Mouse (Mus musculus) CH12.LX (cell line): ENCODE results near the gene Hist1h4f. TPM values are rescaled to one million over a fixed set of nuclear protein-coding genes. Genes with fewer than 3 reads are reported as not detected.

Experiments
- DNase-seq: peaks from one replicate; pipeline ENCODE4 v3.0.0-alpha.2; 2013; ENCODE audit errors: extremely low read depth
- H3K27ac ChIP-seq: 2 replicates; pipeline ENCODE4 v1.5.1; 2012; ENCODE audit warnings: low read depth, mild to moderate bottlenecking, control low read depth, moderate library complexity; ENCODE audit not compliant: insufficient read depth
- H3K27me3 ChIP-seq: replicated peaks from 2 replicates; pipeline ENCODE3; 2012; ENCODE audit warnings: inconsistent platforms
- H3K36me3 ChIP-seq, 2 experiments: replicated peaks in 1 of 2; 2 replicates each; pipeline versions ENCODE3 to v1.6.1; 2012; ENCODE audit warnings: inconsistent platforms in 1 of 2, low read length in 1 of 2, mild to moderate bottlenecking in 1 of 2, mixed read lengths in 1 of 2, moderate library complexity in 1 of 2; ENCODE audit not compliant: control insufficient read depth in 1 of 2, insufficient read depth in 1 of 2
- H3K4me1 ChIP-seq, 2 experiments: 2 replicates each; pipeline ENCODE4 v1.6.1; 2012; ENCODE audit warnings: inconsistent platforms in 1 of 2, moderate library complexity in 1 of 2; ENCODE audit not compliant: insufficient read depth in 2 of 2, control insufficient read depth in 1 of 2
- H3K4me2 ChIP-seq: 2 replicates; pipeline ENCODE4 v1.6.1; 2012; ENCODE audit warnings: low read depth, mild to moderate bottlenecking, control low read depth; ENCODE audit not compliant: poor library complexity, insufficient read depth, severe bottlenecking
- H3K4me3 ChIP-seq, 3 experiments: fragments of 150-350 bp in 1 of 3; sonication (generic) in 1 of 3; replicated peaks in 1 of 3; 2 replicates each; pipeline versions ENCODE3 to v1.5.1; 2011 to 2012; ENCODE audit warnings: low read depth in 2 of 3, low read length in 2 of 3, mild to moderate bottlenecking in 2 of 3, moderate library complexity in 2 of 3, control low read depth in 1 of 3, improper control_type of control experiment in 1 of 3, inconsistent platforms in 1 of 3, mixed read lengths in 1 of 3; ENCODE audit not compliant: poor library complexity in 1 of 3
- H3K79me2 ChIP-seq: replicated peaks from 2 replicates; pipeline ENCODE4 v1.6.1; 2012; ENCODE audit warnings: mild to moderate bottlenecking, moderate library complexity; ENCODE audit not compliant: control insufficient read depth, poor library complexity, insufficient read depth, severe bottlenecking; ENCODE audit errors: extremely low read depth
- H3K9ac ChIP-seq: 2 replicates; pipeline ENCODE4 v1.6.1; 2012; ENCODE audit warnings: low read depth, mild to moderate bottlenecking, control low read depth, moderate library complexity; ENCODE audit not compliant: insufficient read depth
- H3K9me3 ChIP-seq: replicated peaks from 2 replicates; pipeline ENCODE3; 2012; ENCODE audit warnings: low read length, inconsistent platforms, mixed read lengths
- BHLHE40 ChIP-seq: IDR thresholded peaks from 2 replicates; pipeline ENCODE4 v1.6.1; 2011; ENCODE audit warnings: mild to moderate bottlenecking, low read depth, low read length, improper control_type of control experiment
- CTCF ChIP-seq, 2 experiments: IDR thresholded peaks in 1 of 2; conservative IDR thresholded peaks in 1 of 2; 2 replicates each; pipeline ENCODE4 v1.5.1; 2011 to 2012; ENCODE audit warnings: low read depth in 2 of 2, low read length in 2 of 2, improper control_type of control experiment in 1 of 2, inconsistent platforms in 1 of 2, mild to moderate bottlenecking in 1 of 2, moderate library complexity in 1 of 2
- ELF1 ChIP-seq: IDR thresholded peaks from 2 replicates; pipeline ENCODE4 v1.6.1; 2014; ENCODE audit warnings: low read depth, mild to moderate bottlenecking, inconsistent platforms, low read length, improper control_type of control experiment
- IRF4 ChIP-seq: IDR thresholded peaks from 2 replicates; pipeline ENCODE4 v1.6.1; 2014; ENCODE audit warnings: low read depth, mild to moderate bottlenecking, inconsistent platforms, low read length, improper control_type of control experiment
- JUN ChIP-seq: IDR thresholded peaks from 2 replicates; pipeline ENCODE4 v1.6.1; 2011; ENCODE audit warnings: low read depth, mild to moderate bottlenecking, low read length, improper control_type of control experiment, moderate library complexity; ENCODE audit not compliant: insufficient read depth
- MAFK ChIP-seq: IDR thresholded peaks from 2 replicates; pipeline ENCODE4 v1.6.1; 2011; ENCODE audit warnings: low read length, improper control_type of control experiment; ENCODE audit not compliant: insufficient replicate concordance
- MAX ChIP-seq: IDR thresholded peaks from 2 replicates; pipeline ENCODE4 v1.6.1; 2011; ENCODE audit warnings: low read length, improper control_type of control experiment
- MXI1 ChIP-seq: IDR thresholded peaks from 2 replicates; pipeline ENCODE4 v1.6.1; 2011; ENCODE audit warnings: mild to moderate bottlenecking, low read depth, low read length, improper control_type of control experiment
- MYC ChIP-seq: IDR thresholded peaks from 2 replicates; pipeline ENCODE4 v1.6.1; 2011; ENCODE audit warnings: low read depth, mild to moderate bottlenecking, improper control_type of control experiment, low read length
- PAX5 ChIP-seq: IDR thresholded peaks from 2 replicates; pipeline ENCODE4 v1.6.1; 2012; ENCODE audit warnings: low read length, inconsistent platforms, mixed read lengths
- RAD21 ChIP-seq: IDR thresholded peaks from 2 replicates; pipeline ENCODE4 v1.6.1; 2011; ENCODE audit warnings: low read depth, mild to moderate bottlenecking, low read length, improper control_type of control experiment, moderate library complexity
- UBTF ChIP-seq: IDR thresholded peaks from 2 replicates; pipeline ENCODE4 v1.6.1; 2012; ENCODE audit warnings: low read depth, mild to moderate bottlenecking, inconsistent platforms, low read length, improper control_type of control experiment, moderate library complexity
- USF1 ChIP-seq: IDR thresholded peaks from 2 replicates; pipeline ENCODE4 v1.6.1; 2014; ENCODE audit warnings: low read depth, mild to moderate bottlenecking, inconsistent platforms, low read length, improper control_type of control experiment
- ZKSCAN1 ChIP-seq: IDR thresholded peaks from 2 replicates; pipeline ENCODE4 v1.6.1; 2012; ENCODE audit warnings: low read depth, inconsistent platforms, low read length, improper control_type of control experiment, borderline replicate concordance
- dilution Hi-C: fragments of 300-500 bp; cut with MboI; formaldehyde crosslinking; loops from 2 replicates; pipeline ENCODE4 v1.14.3; 2020; ENCODE audit warnings: low sequenced_read_pairs; ENCODE audit not compliant: extremely low pct_unique_long_range_greater_than_20kb, extremely low pct_ligation_motif_present
- in situ Hi-C: fragments of 300-500 bp; cut with MboI; formaldehyde crosslinking; loops from 3 replicates; pipeline ENCODE4 v1.14.3; 2019; ENCODE audit warnings: low sequenced_read_pairs, low pct_ligation_motif_present, low pct_unique_long_range_greater_than_20kb, mixed read lengths
- polyA plus RNA-seq: library from polyadenylated mRNA; unstranded; fragments of >175 nt; gene quantifications from 2 replicates; pipeline ENCODE4 v1.2.1, GENCODE M21; 2012; ENCODE audit warnings: low read depth; ENCODE audit not compliant: insufficient read length
- total RNA-seq, 2 experiments: library from RNA; depleted of rRNA; stranded (reverse); fragments of 300-350 nt in 1 of 2; fragments of >200 nt in 1 of 2; gene quantifications; 2 replicates each; pipeline ENCODE4 v1.2.3; 2012 to 2014

The Hist1h4f gene
- total and polyA plus RNA-seq, 3 experiments = 9.0 to 4,902 (median 27.1) TPM

DNA sequence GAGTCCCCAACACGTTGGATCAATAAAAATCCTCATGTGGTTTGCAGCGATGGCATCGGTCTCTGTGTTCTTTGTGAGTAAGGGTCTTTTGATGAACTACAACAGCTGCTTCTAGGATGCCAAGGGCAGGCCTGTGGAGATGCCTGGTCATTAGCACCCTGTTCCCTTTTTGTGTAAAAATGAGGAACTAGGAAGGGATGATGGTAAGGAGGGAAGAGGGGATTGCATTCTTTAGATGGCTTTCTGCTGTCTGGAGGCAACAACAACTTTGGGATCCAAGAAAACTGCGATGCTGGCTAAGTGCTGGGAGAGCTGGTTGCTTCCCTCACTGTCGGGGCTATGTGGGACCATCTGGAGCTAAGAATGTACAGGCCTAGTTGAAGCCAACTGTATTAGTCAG lies 13.2 kb downstream of the Hist1h4f start:
- Histone ChIP-seq H3K79me2 (no peaks in the 10 kb centered on the region), H3K9ac (peak overlapping the region; percentile 48), H3K27ac (peak overlapping the region; percentile 56), H3K36me3 (no peaks in the 10 kb centered on the region), H3K4me1 (peaks cover 7 to 48% of the 10 kb centered on the region in 2 experiments; a peak in 3 of 4 replicates), H3K27me3 (no peaks in the 10 kb centered on the region), H3K4me2 (peak overlapping the region; percentile 46), H3K4me3 (peak overlapping the region in 2 of 3 experiments; percentile 18 to 25), H3K9me3 (no peaks in the 10 kb centered on the region)
- in situ Hi-C loops = no loop called here
- TF ChIP-seq ZKSCAN1 (no peak), BHLHE40 (no peak), USF1 (no peak), CTCF (conservative IDR thresholded peaks at IDR 0.05 in 1 of 2, IDR thresholded peaks at IDR 0.05 in 1 of 2; ENCODE audit: low read depth in 2 of 2, low read length in 2 of 2) (no peak), JUN (no peak)
- DNase-seq = no peak
- dilution Hi-C loops = no loop called here

DNA sequence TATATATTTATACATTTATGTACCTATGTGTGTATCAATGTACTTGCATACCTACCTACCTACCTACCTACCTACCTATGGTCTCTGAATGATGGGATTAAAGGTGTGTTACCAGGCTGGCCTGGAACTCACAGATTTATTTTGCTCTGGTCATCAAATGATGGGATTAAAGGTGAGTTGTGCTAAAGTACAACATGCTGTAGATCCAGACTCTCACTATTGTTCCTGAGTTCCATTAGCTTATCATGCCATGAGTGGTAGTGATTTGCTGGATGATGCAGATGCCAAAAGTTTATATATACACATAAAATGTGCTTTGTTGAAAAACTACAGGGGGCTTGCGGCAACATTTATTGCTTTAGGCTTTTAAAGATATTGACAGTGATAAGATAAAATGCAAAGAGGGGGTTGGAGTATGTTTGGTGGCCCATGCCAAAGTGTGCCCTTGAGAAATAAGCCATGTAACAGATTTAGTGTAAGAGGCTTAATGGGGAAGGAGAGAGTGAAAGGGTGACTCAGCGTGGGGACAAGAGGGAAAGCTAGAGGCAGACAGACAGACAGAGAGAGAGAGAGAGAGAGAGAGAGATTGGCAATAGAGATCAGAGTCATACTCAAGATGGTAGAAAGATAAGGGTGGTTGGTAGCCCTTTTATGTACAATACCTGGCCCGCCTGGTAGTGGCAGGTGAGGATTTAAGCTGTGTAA lies 14.3 kb downstream of the Hist1h4f start:
- peak overlapping the region in 1 of 3 experiments; percentile 55 for H3K4me3 ChIP-seq
- in situ Hi-C loops = no loop called here
- peak overlapping the region; percentile 95 for H3K9ac ChIP-seq
- H3K9me3 ChIP-seq = no peaks in the 10 kb centered on the region
- no peak for DNase-seq
- H3K36me3 ChIP-seq = no peaks in the 10 kb centered on the region
- dilution Hi-C loops = no loop called here
- H3K4me2 ChIP-seq = peak overlapping the region; percentile 81
- H3K79me2 ChIP-seq = no peaks in the 10 kb centered on the region
- H3K4me1 ChIP-seq = peaks cover 9 to 58% of the 10 kb centered on the region in 2 experiments; a peak in 3 of 4 replicates
- peak overlapping the region; percentile 56 for H3K27ac ChIP-seq
- TF ChIP-seq RAD21 = no peak
- TF ChIP-seq MAFK = no peak
- TF ChIP-seq ELF1 = no peak
- TF ChIP-seq UBTF = no peak
- no peak for TF ChIP-seq MYC
- TF ChIP-seq PAX5 = no peak
- TF ChIP-seq IRF4 = no peak
- no peak for TF ChIP-seq MAX
- no peak for TF ChIP-seq MXI1
- no peaks in the 10 kb centered on the region for H3K27me3 ChIP-seq
